8 mouse cellular contexts compared by ENCODE assay signal in the genomic region with DNA sequence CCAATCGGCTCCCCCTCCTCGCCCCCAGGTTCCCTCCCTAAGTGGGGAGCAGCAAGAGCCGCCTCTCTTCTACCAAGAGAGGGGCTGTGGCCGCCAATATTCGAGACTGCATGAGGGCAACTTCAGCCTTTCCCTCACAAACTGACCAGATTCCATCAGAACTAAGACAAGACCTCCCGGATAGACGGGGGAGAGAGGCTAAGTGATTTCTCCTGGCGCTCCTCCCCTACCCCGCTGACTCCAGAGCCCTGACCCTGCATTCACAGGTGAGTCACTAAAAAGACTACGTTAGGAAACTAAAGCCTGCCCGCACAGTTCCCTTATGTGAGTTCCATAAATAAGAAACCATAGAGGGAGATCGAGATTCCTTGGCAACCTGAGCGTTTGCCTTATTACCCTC. TPM values are rescaled to one million over a fixed set of nuclear protein-coding genes. Genes with fewer than 3 reads are reported as not detected.
DNase-seq lines count a peak whose midpoint lies in the region; ATAC-seq and TF ChIP-seq lines count a peak whose summit lies in the region.
"Had no signal": no experiment of that assay in that cellular context is flagged by ENCODE, and none has a peak within 500 bp of the region (broad histone marks: within the 10 kb centered on the region; RNA-seq: fewer than 3 reads in every experiment).

No protein-coding gene starts in this region.

- no peaks in the 10 kb centered on the region for H3K36me3 ChIP-seq in heart, postnatal 0 days (replicated peaks; ENCODE audit: control insufficient read depth, insufficient read depth, low read length)
- no peaks in the 10 kb centered on the region for H3K36me3 ChIP-seq in neural tube, embryonic 11.5 days (ENCODE audit: control insufficient read depth, insufficient read depth, low read length)
- H3K36me3 ChIP-seq in intestine, embryonic 16.5 days (ENCODE audit: control insufficient read depth, insufficient read depth, low read length), result no peaks in the 10 kb centered on the region

- no peak for TF ChIP-seq EP300 in heart, postnatal 0 days (IDR thresholded peaks at IDR 0.05; ENCODE audit: low read depth)

- no peak for TF ChIP-seq CTCF in heart, postnatal 0 days (IDR thresholded peaks at IDR 0.05; ENCODE audit: low read depth)

- peaks cover 26% of the 10 kb centered on the region for H3K27me3 ChIP-seq in heart, postnatal 0 days (ENCODE audit: control insufficient read depth, insufficient read depth, low read length)
- peaks cover 19% of the 10 kb centered on the region; the same call in 1 of the 2 replicates for H3K27me3 ChIP-seq in neural tube, embryonic 11.5 days (ENCODE audit: control insufficient read depth, insufficient read depth, low read length)
- peaks cover 5% of the 10 kb centered on the region; the same call in 1 of the 2 replicates for H3K27me3 ChIP-seq in intestine, embryonic 16.5 days (replicated peaks; ENCODE audit: control insufficient read depth, insufficient read depth, low read length)

- peak overlapping the region; percentile 58 for H3K4me3 ChIP-seq in heart, postnatal 0 days (ENCODE audit: low read depth, low read length)
- peak overlapping the region; percentile 39; the same call in 1 of the 2 replicates for H3K4me3 ChIP-seq in neural tube, embryonic 11.5 days (ENCODE audit: low read depth, low read length)
- H3K4me3 ChIP-seq in intestine, embryonic 16.5 days (ENCODE audit: low read length), result peak overlapping the region; percentile 68

- no peaks in the 10 kb centered on the region for H3K9me3 ChIP-seq in heart, postnatal 0 days (replicated peaks; ENCODE audit: control insufficient read depth, low read length)
- no peaks in the 10 kb centered on the region for H3K9me3 ChIP-seq in neural tube, embryonic 11.5 days (ENCODE audit: control insufficient read depth, low read length)
- no peaks in the 10 kb centered on the region for H3K9me3 ChIP-seq in intestine, embryonic 16.5 days (ENCODE audit: control insufficient read depth, low read length)

- no peak overlapping the region for H3K27ac ChIP-seq in heart, postnatal 0 days (ENCODE audit: low read depth)
- H3K27ac ChIP-seq in neural tube, embryonic 11.5 days (ENCODE audit: low read depth, low read length), result no peak overlapping the region
- no peak overlapping the region for H3K27ac ChIP-seq in intestine, embryonic 16.5 days (ENCODE audit: low read length)

- intact Hi-C loops in heart, postnatal 10 days (cut with DNase I), result no loop called here

- no peak for DNase-seq in heart, postnatal 0 days (ENCODE audit: low spot score)
- no peak for DNase-seq in heart, postnatal 10 days
- DNase-seq in neural tube, embryonic 11.5 days (ENCODE audit: low spot score), result no peak
- no peak for DNase-seq in neural tube, embryonic 10.5 days (ENCODE audit: extremely low spot score, low spot score)
- no peak for DNase-seq in frontal cortex, postnatal 36 days (ENCODE audit: low spot score in 2 of 2)

- peak overlapping the region; percentile 82; the same call in 1 of the 2 replicates for H3K4me2 ChIP-seq in heart, postnatal 0 days (ENCODE audit: low read depth, low read length)
- H3K4me2 ChIP-seq in neural tube, embryonic 11.5 days (ENCODE audit: low read depth), result no peak overlapping the region; the same call in 1 of the 2 replicates
- H3K4me2 ChIP-seq in intestine, embryonic 16.5 days (ENCODE audit: low read depth, low read length), result peak overlapping the region; percentile 96

- peaks cover 9% of the 10 kb centered on the region for H3K4me1 ChIP-seq in heart, postnatal 0 days (ENCODE audit: control insufficient read depth, insufficient read depth)
- H3K4me1 ChIP-seq in neural tube, embryonic 11.5 days (ENCODE audit: control insufficient read depth, insufficient read depth, low read length), result peaks cover 3% of the 10 kb centered on the region; the same call in 1 of the 2 replicates
- peaks cover 12% of the 10 kb centered on the region for H3K4me1 ChIP-seq in intestine, embryonic 16.5 days (ENCODE audit: control insufficient read depth, insufficient read depth, low read length)

- no peak for ATAC-seq in heart, postnatal 0 days (ENCODE audit: insufficient read depth, low read depth)
- ATAC-seq in neural tube, embryonic 11.5 days (ENCODE audit: insufficient read depth, low FRiP score, low TSS enrichment), result no peak
- no peak for ATAC-seq in intestine, embryonic 16.5 days
- ATAC-seq in megakaryocyte progenitor cell, adult 5-6 weeks (replicated peaks; ENCODE audit: poor library complexity), result no peak

- H3K9ac ChIP-seq in heart, postnatal 0 days (replicated peaks; ENCODE audit: low read depth, low read length), result no peak overlapping the region
- no peak overlapping the region for H3K9ac ChIP-seq in neural tube, embryonic 11.5 days (ENCODE audit: low read length)
- peak overlapping the region; percentile 51 for H3K9ac ChIP-seq in intestine, embryonic 16.5 days (ENCODE audit: low read depth, low read length)

- 68% methylated on average over 13 of the region's 13 CpGs for WGBS in heart, postnatal 0 days
- 61% methylated on average over 13 of the region's 13 CpGs for WGBS in neural tube, embryonic 11.5 days
- 53% methylated on average over 13 of the region's 13 CpGs for WGBS in intestine, embryonic 16.5 days

RNA-seq across cellular contexts. Expression of a gene that starts 1.2 kb away (rescaled TPM):
- 2.3 and 3.6 TPM in 2 replicates for total RNA-seq in heart, postnatal 0 days (2014; rRNA removed; ENCODE audit: low replicate concordance)
- 2.5 and 2.7 TPM in 2 replicates for polyA plus RNA-seq in heart, postnatal 0 days (2015; fragmentation: Nextera tagmentation; extraction: Ambion mirVana)
- total RNA-seq in heart, postnatal 10 days (2021), result 10 to 100 TPM; 11.0 to 13.4 TPM
- 9.3 and 11.4 TPM in 2 replicates for polyA plus RNA-seq in neural tube, embryonic 11.5 days (2014; fragmentation: Nextera tagmentation; extraction: Ambion mirVana)
- 16.5 and 16.9 TPM in 2 replicates for polyA plus RNA-seq in intestine, embryonic 16.5 days (2015; fragmentation: Nextera tagmentation; extraction: Ambion mirVana)
- total RNA-seq in megakaryocyte progenitor cell, adult 5-6 weeks (2015), result 0.07 TPM in 1 of 2 replicates, not detected in the other
- not detected in 2 replicates for total RNA-seq in megakaryocyte progenitor cell, adult 5-6 weeks (2017)
- total RNA-seq: granulocyte monocyte progenitor cell, adult 5-6 weeks had no signal
